Mouse (Mus musculus): ENCODE data around the gene Pold3.

DNA sequence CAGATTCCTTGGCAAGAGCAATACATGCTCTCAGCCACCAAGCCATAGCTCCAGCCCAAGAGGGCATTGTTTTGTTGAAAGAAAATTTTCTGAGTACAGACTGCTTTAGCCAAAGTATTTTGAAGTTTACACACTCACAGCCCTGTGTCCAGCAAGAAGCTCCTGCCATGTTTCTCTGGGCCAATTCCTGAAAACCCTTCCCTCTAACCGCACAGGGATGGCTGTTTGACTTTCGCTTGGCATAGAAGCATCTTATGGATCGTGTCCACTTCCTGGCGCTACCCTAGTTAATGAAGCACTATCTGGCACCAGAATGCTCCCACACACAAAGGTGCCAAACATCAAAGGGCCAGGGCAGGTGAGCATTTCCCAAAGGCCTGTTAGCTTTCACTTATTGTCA lies 27.2 kb upstream of the Pold3 start:
- TF ChIP-seq POLR2A (IDR thresholded peaks at IDR 0.05; ENCODE audit: insufficient read depth, low read depth, low read length) (no peak), CTCF (IDR thresholded peaks at IDR 0.05) (no peak), EP300 (IDR thresholded peaks at IDR 0.05; ENCODE audit: insufficient read depth, low read depth, low read length) (no peak)
